Mouse (Mus musculus): ENCODE results near the gene Gm44502.
A peak's percentile ranks its signal among the peaks of the same experiment; 100 is the strongest.

Gene Gm44502

GRCm38 (mm10) chr15:89398146-89398545, 31.4 kb downstream of the Gm44502 start:
- no peak for DNase-seq

GRCm38 (mm10) chr15:89396883-89397282, 32.6 kb downstream of the Gm44502 start:
- DNase-seq: no peak

- no peak for DNase-seq
Measured at GRCm38 (mm10) chr15:89390081-89390480, 39.4 kb downstream of the Gm44502 start.

- no peak for DNase-seq
Measured at GRCm38 (mm10) chr15:89387127-89387526, 42.4 kb downstream of the Gm44502 start.

- no peak for DNase-seq
Measured at GRCm38 (mm10) chr15:89384617-89385016, 44.9 kb downstream of the Gm44502 start, which contains the start of gene Klhdc7b. Gene Klhdc7b, plus strand, starts transcription at chr15:89384917.

- peak; percentile 78 for DNase-seq
Measured at GRCm38 (mm10) chr15:89379429-89379828, 50.1 kb downstream of the Gm44502 start.

GRCm38 (mm10) chr15:89378831-89379401, 50.6 kb downstream of the Gm44502 start, which contains the start of gene Odf3b:
Gene Odf3b, minus strand, starts transcription at chr15:89379282.
- DNase-seq: peak; percentile 91

GRCm38 (mm10) chr15:89377938-89378828, 51.3 kb downstream of the Gm44502 start:
- peak; percentile 69 for DNase-seq

GRCm38 (mm10) chr15:89377362-89377761, 52.1 kb downstream of the Gm44502 start:
- DNase-seq: peak; percentile 54

GRCm38 (mm10) chr15:89376957-89377356, 52.5 kb downstream of the Gm44502 start, which contains the start of gene Tymp:
Gene Tymp, minus strand, starts transcription at chr15:89377039.
- DNase-seq: no peak

- no peak for DNase-seq
Measured at GRCm38 (mm10) chr15:89376040-89376439, 53.5 kb downstream of the Gm44502 start.

- DNase-seq: no peak
Measured at GRCm38 (mm10) chr15:89374801-89375534, 54.5 kb downstream of the Gm44502 start.

GRCm38 (mm10) chr15:89374340-89374739, 55.2 kb downstream of the Gm44502 start:
- DNase-seq: no peak

- peak; percentile 90 for DNase-seq
Measured at GRCm38 (mm10) chr15:89373762-89374248, 55.7 kb downstream of the Gm44502 start, which contains the start of gene Sco2. Gene Sco2, minus strand, starts transcription at chr15:89373846.

- DNase-seq: peak; percentile 85
Measured at GRCm38 (mm10) chr15:89373027-89373761, 56.3 kb downstream of the Gm44502 start.

GRCm38 (mm10) chr15:89372536-89372935, 57.0 kb downstream of the Gm44502 start:
- no peak for DNase-seq

GRCm38 (mm10) chr15:89372068-89372467, 57.4 kb downstream of the Gm44502 start:
- no peak for DNase-seq

All from cerebellum, adult 11-12 months (tissue).